Mouse (Mus musculus): ENCODE measurements around the gene Mtus2. TPM values are rescaled to one million over a fixed set of nuclear protein-coding genes. Genes with fewer than 3 reads are reported as not detected.

The Mtus2 gene
- polyA plus RNA-seq, 1 experiment from 2014 or later: 35.1 TPM

DNA sequence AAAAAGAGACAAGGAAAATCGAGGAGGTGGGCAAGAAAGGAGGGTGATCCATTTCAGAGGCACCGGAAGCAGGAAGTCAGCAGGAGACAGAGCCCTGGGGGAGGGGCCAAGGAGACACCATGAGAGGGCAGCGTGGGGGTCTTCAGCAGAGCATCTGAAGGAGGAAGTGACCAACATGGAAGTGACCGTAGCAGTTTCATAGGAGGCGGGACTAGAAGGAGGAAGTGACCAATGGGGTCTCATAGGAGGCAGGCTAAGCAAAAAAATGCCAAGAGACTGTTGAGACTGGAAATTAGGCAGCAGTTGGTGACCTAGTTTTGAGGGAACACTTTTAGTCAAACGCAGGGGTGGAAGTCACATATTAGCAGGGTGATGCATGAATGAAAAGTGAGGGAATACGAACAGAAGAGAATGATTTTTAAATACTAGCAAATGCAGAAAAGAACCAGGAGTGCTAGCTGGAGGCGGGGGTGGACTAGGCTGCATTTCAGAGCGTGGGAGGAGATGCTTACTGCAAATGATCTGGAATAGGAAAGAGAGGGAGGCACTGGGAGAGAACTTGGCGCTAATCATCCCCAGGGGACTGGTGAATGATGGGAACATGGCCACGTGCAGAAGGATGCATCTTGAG lies 133.2 kb downstream of the Mtus2 start:
- no peak overlapping the region for H3K27ac ChIP-seq
- H3K4me3 ChIP-seq (replicated peaks): no peak overlapping the region
- no peak for ATAC-seq
- H3K27me3 ChIP-seq: no peaks in the 10 kb centered on the region
- H3K36me3 ChIP-seq: no peaks in the 10 kb centered on the region
- H3K4me1 ChIP-seq (replicated peaks): no peaks in the 10 kb centered on the region
- H3K9ac ChIP-seq (replicated peaks): no peak overlapping the region
- 86% methylated on average over 11 of the region's 11 CpGs for WGBS
- H3K4me2 ChIP-seq (replicated peaks): no peak overlapping the region
- no peaks in the 10 kb centered on the region; the same call in 1 of the 2 replicates for H3K9me3 ChIP-seq

DNA sequence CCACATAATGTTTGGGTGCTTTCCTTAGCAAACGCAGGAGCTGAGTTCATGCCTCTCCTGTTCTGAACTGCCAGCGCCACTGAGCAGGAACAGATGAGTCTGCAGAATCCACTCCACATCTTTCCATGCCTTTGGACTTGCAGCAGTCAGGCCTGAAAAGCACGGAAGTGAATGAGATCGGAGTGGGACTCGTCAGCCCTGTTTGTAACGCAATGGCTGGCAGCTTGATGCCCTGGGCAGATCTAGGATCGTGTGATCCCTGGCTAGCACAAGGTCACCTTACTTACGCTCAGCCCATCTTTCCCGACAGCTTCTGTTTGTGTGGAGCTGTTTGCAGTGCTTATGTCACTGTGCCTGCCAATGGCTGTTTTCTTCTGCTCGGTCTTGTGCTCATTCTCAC lies 137.5 kb downstream of the Mtus2 start:
- Histone ChIP-seq H3K27me3 (no peaks in the 10 kb centered on the region), H3K4me3 (replicated peaks) (no peak overlapping the region), H3K27ac (peak overlapping the region; percentile 25; the same call in 1 of the 2 replicates), H3K4me1 (replicated peaks) (no peaks in the 10 kb centered on the region), H3K36me3 (no peaks in the 10 kb centered on the region), H3K9me3 (no peaks in the 10 kb centered on the region), H3K9ac (replicated peaks) (no peak overlapping the region), H3K4me2 (replicated peaks) (no peak overlapping the region)
- WGBS: 57% methylated on average over 10 of the region's 10 CpGs
- ATAC-seq: no peak

DNA sequence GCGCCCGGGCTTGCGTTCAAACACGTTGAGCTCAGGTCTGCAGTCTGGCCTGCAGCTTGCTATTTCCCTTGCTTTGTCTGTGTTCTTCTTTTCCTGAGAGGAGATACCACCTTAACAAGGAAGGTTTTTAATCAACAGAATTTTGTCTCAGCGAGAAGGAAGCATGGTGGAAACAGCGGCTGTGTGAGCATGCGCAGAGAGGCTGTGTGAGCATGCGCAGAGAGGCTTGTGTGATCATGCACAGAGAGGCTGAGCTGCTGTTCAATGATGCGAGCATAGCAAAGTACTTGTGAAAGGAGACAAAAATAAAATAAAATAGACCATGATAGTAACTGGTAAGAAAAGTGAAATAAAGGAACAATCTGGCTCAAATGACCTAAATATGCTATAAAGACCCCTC lies 142.2 kb downstream of the Mtus2 start:
- H3K4me2 ChIP-seq (replicated peaks): no peak overlapping the region
- 93% methylated on average over 9 of the region's 9 CpGs for WGBS
- H3K4me3 ChIP-seq (replicated peaks): no peak overlapping the region
- H3K9me3 ChIP-seq: no peaks in the 10 kb centered on the region
- no peak overlapping the region for H3K27ac ChIP-seq
- no peak overlapping the region for H3K9ac ChIP-seq (replicated peaks)
- 0 out of 2 replicates have a peak, but pooled peaks cover 2% of the 10 kb centered on the region for H3K4me1 ChIP-seq (replicated peaks)
- no peaks in the 10 kb centered on the region for H3K36me3 ChIP-seq
- no peaks in the 10 kb centered on the region for H3K27me3 ChIP-seq
- no peak for ATAC-seq

DNA sequence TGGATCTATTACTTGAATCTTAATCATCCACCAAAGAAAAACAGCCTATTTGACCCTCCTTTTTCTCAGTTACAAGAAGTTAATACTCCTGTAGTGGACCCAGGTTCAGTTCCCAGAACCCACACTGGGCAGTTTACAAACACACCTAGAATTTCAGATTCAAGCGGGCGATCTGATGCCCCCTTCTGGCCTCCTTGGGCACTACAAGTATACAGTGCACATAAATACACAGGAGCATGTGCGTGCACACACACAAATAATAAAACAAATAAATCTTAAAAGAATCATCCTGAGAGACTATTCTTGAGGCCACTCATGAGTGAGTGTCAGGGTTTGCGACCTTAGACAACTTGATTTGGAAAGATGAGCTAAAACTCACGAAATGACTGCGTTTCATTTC lies 150.2 kb downstream of the Mtus2 start:
- 82% methylated on average over 6 of the region's 6 CpGs for WGBS
- no peak overlapping the region for H3K4me2 ChIP-seq (replicated peaks)
- H3K4me3 ChIP-seq (replicated peaks): no peak overlapping the region
- peak overlapping the region; percentile 61 for H3K27ac ChIP-seq
- H3K4me1 ChIP-seq (replicated peaks): peaks cover 19% of the 10 kb centered on the region
- H3K27me3 ChIP-seq: no peaks in the 10 kb centered on the region
- H3K9me3 ChIP-seq: no peaks in the 10 kb centered on the region
- ATAC-seq: no peak
- H3K36me3 ChIP-seq: no peaks in the 10 kb centered on the region
- H3K9ac ChIP-seq (replicated peaks): no peak overlapping the region

DNA sequence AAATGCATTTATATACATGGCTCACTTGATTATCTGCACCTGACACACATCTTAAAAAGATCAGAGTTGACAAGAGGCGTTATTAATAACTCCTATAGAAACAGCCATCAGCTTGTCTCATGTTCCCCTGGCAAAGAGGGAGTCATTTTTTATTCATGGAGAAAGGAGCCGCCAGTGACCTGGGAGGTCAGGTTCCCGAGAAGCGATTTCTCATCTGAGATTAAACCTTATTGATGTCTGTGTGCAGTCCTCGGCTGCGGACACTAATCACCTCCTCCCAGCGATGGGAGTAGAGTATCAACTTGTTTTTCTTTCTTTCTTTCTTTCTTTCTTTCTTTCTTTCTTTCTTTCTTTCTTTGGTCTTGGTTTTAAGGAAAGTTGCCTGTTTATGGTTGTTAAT lies 150.8 kb downstream of the Mtus2 start:
- Histone ChIP-seq H3K27ac (peak overlapping the region; percentile 89), H3K9me3 (no peaks in the 10 kb centered on the region), H3K4me3 (replicated peaks) (no peak overlapping the region), H3K4me1 (replicated peaks) (peaks cover 19% of the 10 kb centered on the region), H3K4me2 (replicated peaks) (peak overlapping the region; percentile 34), H3K9ac (replicated peaks) (no peak overlapping the region), H3K27me3 (no peaks in the 10 kb centered on the region), H3K36me3 (no peaks in the 10 kb centered on the region)
- peak; percentile 77 for ATAC-seq
- whole genome bisulfite sequencing: 12% methylated on average over 7 of the region's 7 CpGs

DNA sequence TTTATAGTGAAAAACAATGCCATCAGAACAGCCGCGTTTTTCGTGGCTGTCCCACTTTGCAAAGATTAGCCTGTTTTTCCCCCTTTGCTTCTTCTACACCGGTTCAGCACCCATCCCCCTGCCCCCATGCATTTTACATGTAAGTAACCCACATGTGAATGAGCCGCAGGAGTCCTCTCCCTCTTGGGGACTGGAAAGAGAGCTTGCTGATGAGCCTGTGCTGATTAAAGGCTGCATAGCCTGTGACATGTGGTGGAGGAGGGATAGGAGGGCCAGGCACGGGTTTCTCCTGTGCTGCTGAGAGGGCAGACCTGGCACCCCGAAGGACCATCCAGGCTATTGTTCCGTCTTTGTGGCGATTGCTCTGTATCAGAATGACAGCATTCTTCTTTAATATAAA lies 151.2 kb downstream of the Mtus2 start:
- H3K9ac ChIP-seq (replicated peaks): no peak overlapping the region; the same call in 1 of the 2 replicates
- ATAC-seq: peak; percentile 56; the same call in 1 of the 2 replicates
- 21% methylated on average over 9 of the region's 9 CpGs for WGBS
- H3K4me1 ChIP-seq (replicated peaks): peaks cover 19% of the 10 kb centered on the region
- H3K27ac ChIP-seq: peak overlapping the region; percentile 89
- no peaks in the 10 kb centered on the region for H3K27me3 ChIP-seq
- no peaks in the 10 kb centered on the region for H3K36me3 ChIP-seq
- H3K9me3 ChIP-seq: no peaks in the 10 kb centered on the region
- peak overlapping the region; percentile 34 for H3K4me2 ChIP-seq (replicated peaks)
- no peak overlapping the region for H3K4me3 ChIP-seq (replicated peaks)

DNA sequence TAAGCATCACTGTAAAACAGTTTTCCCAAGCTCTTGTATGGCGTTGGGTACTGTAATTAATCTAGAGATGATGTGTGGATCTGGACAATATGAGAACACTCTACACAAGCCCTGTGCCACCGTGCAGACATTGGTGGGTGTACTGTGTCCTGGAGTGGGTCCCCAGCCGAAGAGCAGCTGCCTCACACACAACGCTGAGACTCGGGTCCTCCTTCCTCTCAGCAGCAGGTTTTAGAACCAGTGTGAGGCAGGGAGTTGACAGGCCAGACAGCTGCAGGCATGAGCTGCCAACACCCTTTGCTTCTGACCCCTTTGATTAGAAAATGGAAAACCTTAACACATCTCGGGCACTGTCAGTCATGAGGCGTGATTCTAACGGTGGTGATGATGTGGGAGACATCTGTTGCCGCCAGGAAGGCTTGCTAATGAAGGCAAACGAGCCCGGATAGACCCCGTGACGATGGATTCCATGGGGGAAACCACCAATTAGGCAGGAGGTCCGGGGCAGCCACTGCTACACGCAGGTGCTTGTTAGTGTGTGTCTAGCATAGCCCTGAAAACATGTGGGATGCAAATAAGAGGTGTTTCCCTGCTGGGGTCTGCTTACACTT lies 158.2 kb downstream of the Mtus2 start:
- H3K4me3 ChIP-seq (replicated peaks): no peak overlapping the region
- WGBS: 62% methylated on average over 15 of the region's 15 CpGs
- peak; percentile 82 for ATAC-seq
- no peak overlapping the region for H3K9ac ChIP-seq (replicated peaks)
- no peaks in the 10 kb centered on the region for H3K36me3 ChIP-seq
- H3K9me3 ChIP-seq: no peaks in the 10 kb centered on the region
- no peak overlapping the region for H3K4me2 ChIP-seq (replicated peaks)
- peak overlapping the region; percentile 35 for H3K27ac ChIP-seq
- H3K27me3 ChIP-seq: no peaks in the 10 kb centered on the region
- H3K4me1 ChIP-seq (replicated peaks): peaks cover 6% of the 10 kb centered on the region; the same call in 1 of the 2 replicates

DNA sequence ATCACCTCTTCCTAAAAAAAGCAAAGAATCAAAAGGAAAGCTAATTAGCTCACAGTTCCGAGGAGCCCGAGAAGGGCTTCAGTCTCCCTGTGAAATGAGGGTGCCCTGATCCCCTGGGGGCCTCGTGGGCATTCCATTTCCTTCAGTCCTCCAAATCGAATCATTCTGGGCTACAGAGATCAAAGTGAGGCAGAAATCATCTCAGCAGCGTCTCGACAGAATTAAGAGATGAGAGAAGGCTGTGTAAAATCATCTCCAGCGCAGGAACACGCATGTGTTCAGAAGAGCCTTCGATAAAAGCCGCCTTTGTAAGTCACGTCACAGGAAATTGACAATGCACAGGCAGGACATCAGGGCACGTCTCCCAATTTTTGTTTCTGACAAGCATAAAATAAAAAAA lies 167.2 kb downstream of the Mtus2 start:
- H3K9ac ChIP-seq (replicated peaks): no peak overlapping the region
- 0 out of 2 replicates have a peak, but pooled peaks cover 4% of the 10 kb centered on the region for H3K9me3 ChIP-seq
- no peak overlapping the region for H3K4me2 ChIP-seq (replicated peaks)
- no peaks in the 10 kb centered on the region for H3K36me3 ChIP-seq
- 68% methylated on average over 12 of the region's 12 CpGs for WGBS
- ATAC-seq: no peak
- H3K27me3 ChIP-seq: no peaks in the 10 kb centered on the region
- no peak overlapping the region; the same call in 1 of the 2 replicates for H3K27ac ChIP-seq
- H3K4me3 ChIP-seq (replicated peaks): no peak overlapping the region
- no peaks in the 10 kb centered on the region for H3K4me1 ChIP-seq (replicated peaks)

DNA sequence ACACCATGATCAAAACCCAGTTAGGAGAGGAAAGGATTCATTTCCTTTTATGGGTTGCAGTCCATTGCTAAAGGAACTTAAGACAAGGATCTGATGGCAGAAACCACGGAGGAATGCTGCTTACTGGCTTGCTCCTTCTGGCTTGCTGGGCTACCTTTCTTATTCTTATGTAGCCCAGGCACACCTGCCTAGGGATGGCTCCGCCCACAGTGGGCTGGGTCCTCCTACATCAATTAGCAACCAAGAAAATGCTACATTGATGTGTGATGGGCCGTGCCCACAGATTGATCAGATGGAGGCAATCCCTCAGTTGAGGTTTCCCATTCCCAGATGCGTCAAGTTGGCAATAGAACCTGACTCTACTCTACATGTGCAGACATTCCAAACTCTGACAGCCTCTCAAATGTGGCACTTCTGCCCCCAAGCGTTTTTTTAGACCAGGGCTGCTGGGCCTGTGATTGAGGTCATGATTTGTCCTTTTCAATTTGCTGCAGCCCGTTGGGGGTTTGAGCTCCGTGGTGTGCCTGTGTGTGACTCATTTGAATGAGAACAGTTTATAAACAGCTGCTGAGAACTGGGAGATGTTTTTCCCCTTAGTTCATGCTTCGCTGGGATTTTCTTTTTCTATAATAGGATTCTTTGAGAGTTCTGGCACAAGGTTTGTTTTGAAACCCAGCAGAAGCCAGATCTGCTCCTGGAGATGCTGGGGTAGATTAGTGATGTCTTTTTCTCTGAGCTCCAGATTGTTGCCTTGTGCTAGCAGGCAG lies 173.8 kb downstream of the Mtus2 start:
- H3K4me1 ChIP-seq (replicated peaks): peaks cover 23% of the 10 kb centered on the region
- H3K27me3 ChIP-seq: no peaks in the 10 kb centered on the region
- H3K9ac ChIP-seq (replicated peaks): no peak overlapping the region
- no peak overlapping the region for H3K4me2 ChIP-seq (replicated peaks)
- ATAC-seq: no peak
- H3K4me3 ChIP-seq (replicated peaks): no peak overlapping the region
- 46% methylated on average over 8 of the region's 8 CpGs for WGBS
- H3K9me3 ChIP-seq: no peaks in the 10 kb centered on the region
- peak overlapping the region; percentile 7; the same call in 1 of the 2 replicates for H3K27ac ChIP-seq
- no peaks in the 10 kb centered on the region for H3K36me3 ChIP-seq

DNA sequence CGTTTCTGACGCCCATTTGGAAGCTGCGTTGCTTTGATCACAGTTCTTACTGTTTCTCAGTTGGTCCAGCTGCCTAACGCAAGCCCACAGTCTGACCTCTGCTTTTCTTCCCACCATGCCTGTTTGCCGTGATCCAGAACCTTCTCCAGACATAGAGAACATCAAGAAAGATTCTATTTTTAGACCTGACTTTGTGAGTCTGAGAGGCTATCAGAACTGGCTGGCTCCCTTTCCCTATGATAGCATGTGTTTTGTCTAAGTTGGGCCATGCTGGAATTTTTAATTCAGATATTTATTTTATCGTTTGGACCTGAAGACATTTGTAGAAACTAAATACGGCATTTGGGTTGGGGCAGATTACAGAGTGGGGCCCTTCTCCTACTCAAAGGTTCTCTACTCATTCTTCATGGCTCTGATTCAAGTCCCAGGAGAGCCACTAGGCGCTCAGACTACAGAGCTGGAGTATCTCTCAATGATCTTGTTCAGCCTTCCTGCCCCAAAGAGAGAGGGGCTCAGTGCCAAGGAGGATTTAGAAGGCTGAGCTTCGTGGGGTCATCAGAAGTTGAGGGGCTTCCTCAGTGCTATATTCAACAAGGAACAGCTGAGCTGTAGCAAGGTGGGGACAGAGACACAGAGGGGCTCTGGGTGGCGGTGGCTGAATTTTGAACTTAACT lies 174.5 kb downstream of the Mtus2 start:
- 66% methylated on average over 10 of the region's 10 CpGs for WGBS
- H3K27ac ChIP-seq: 0 out of 2 replicates have a peak overlapping the region, but pooled peaks have one; percentile 7
- no peak overlapping the region for H3K4me3 ChIP-seq (replicated peaks)
- no peaks in the 10 kb centered on the region for H3K27me3 ChIP-seq
- peaks cover 23% of the 10 kb centered on the region for H3K4me1 ChIP-seq (replicated peaks)
- no peaks in the 10 kb centered on the region for H3K9me3 ChIP-seq
- no peak for ATAC-seq
- H3K9ac ChIP-seq (replicated peaks): no peak overlapping the region
- H3K4me2 ChIP-seq (replicated peaks): no peak overlapping the region
- no peaks in the 10 kb centered on the region for H3K36me3 ChIP-seq

DNA sequence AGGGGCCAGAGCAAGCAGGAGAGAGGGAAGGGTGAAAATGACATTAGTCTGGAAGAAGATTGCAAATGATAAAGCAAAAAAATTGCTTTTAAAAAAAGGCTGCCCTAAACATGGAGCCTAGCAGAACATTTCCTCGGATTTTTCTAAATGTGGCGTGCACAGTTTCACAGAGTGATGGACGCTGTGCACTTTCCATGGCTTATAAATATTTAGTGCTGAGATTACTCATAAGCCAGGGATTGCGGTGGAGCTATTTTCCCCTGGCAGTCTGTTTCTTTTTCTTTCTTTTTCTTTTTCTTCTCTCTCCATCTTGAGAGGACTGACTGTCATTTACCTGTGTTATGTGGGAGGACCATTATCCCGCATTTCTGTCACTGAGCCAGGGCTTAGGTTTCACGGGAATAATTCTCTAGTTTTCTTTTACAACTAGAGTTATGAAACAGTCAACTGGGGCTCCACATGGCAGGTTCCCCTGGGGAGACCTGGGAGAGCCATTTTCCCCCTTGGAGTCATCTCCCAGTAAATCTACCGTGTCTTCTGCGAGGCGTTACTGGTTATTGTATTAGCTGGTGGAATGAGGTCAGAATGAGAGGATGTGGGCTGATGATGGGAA lies 176.4 kb downstream of the Mtus2 start:
- peak overlapping the region; percentile 40; the same call in 1 of the 2 replicates for H3K27ac ChIP-seq
- 75% methylated on average over 9 of the region's 9 CpGs for WGBS
- H3K4me3 ChIP-seq (replicated peaks): no peak overlapping the region
- ATAC-seq: no peak
- no peak overlapping the region for H3K4me2 ChIP-seq (replicated peaks)
- H3K9ac ChIP-seq (replicated peaks): no peak overlapping the region
- peaks cover 23% of the 10 kb centered on the region for H3K4me1 ChIP-seq (replicated peaks)
- no peaks in the 10 kb centered on the region for H3K9me3 ChIP-seq
- no peaks in the 10 kb centered on the region for H3K27me3 ChIP-seq
- no peaks in the 10 kb centered on the region for H3K36me3 ChIP-seq
